Comparison of ENCODE assay signal across 11 mouse cellular contexts in the genomic region with DNA sequence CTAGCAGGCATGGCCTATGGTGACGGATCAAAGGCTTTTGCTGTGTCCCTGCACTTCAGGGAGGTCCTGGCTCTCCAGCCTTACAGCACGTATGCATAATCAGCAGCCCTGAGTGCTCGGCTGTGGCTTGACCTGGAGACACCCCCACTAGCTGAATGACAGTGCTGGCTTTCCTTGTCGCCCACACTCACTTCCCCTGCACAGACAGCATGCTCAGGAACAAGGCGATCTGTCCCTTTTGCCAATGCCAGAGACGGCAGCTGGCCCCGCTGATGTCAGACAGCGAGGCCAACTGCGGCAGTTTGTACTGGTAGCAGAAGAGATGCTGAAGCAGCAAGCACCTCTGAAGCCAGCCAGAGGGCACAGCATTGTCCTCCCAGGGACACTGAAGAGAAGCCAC. TPM values are rescaled to one million over a fixed set of nuclear protein-coding genes. Genes with fewer than 3 reads are reported as not detected.
DNase-seq lines count a peak whose midpoint lies in the region; ATAC-seq and TF ChIP-seq lines count a peak whose summit lies in the region.
"Had no signal": no experiment of that assay in that cellular context is flagged by ENCODE, and none has a peak within 500 bp of the region (broad histone marks: within the 10 kb centered on the region; RNA-seq: fewer than 3 reads in every experiment).

No protein-coding gene starts in this region.

- ATAC-seq in heart, embryonic 11.5 days (replicated peaks; ENCODE audit: insufficient number of reproducible peaks, low FRiP score, low TSS enrichment): no peak
- ATAC-seq in granulocyte monocyte progenitor cell, adult 5-6 weeks (replicated peaks; ENCODE audit: poor library complexity, severe bottlenecking): peak; percentile 56
- no peak for ATAC-seq in intestine, embryonic 15.5 days

- H3K9ac ChIP-seq in heart, embryonic 11.5 days (ENCODE audit: low read depth, low read length): no peak overlapping the region
- H3K9ac ChIP-seq in intestine, embryonic 15.5 days: no peak overlapping the region

- H3K4me1 ChIP-seq in heart, embryonic 11.5 days (ENCODE audit: control insufficient read depth, insufficient read depth, low read length): peaks cover 9% of the 10 kb centered on the region
- H3K4me1 ChIP-seq in intestine, embryonic 15.5 days (replicated peaks): peaks cover 9% of the 10 kb centered on the region
- peaks cover 9% of the 10 kb centered on the region for H3K4me1 ChIP-seq in kidney, adult 2 months (ENCODE audit: control insufficient read depth, insufficient read depth, low read length)

- H3K27ac ChIP-seq in heart, embryonic 11.5 days (ENCODE audit: low read depth, low read length): no peak overlapping the region
- no peak overlapping the region for H3K27ac ChIP-seq in left cerebral cortex, adult 2 months
- H3K27ac ChIP-seq in intestine, embryonic 15.5 days: no peak overlapping the region
- H3K27ac ChIP-seq in kidney, adult 2 months (ENCODE audit: insufficient read depth, low read depth, low read length): no peak overlapping the region

- no peaks in the 10 kb centered on the region for H3K9me3 ChIP-seq in heart, embryonic 11.5 days (replicated peaks; ENCODE audit: control insufficient read depth, low read length)
- H3K9me3 ChIP-seq in intestine, embryonic 15.5 days: no peaks in the 10 kb centered on the region

- peak overlapping the region; percentile 27 for H3K4me2 ChIP-seq in heart, embryonic 11.5 days
- no peak overlapping the region for H3K4me2 ChIP-seq in intestine, embryonic 15.5 days (replicated peaks)

- DNase-seq in heart, postnatal 36 days: no peak
- peak; percentile 74 for DNase-seq in cerebellum, adult 11 months
- peak; percentile 20 to 41 for DNase-seq in left cerebral cortex, adult 2 months (ENCODE audit: extremely low spot score in 1 of 2, low spot score in 2 of 2)
- no peak for DNase-seq in thymus, postnatal 0 days (ENCODE audit: low spot score)
- DNase-seq in kidney, adult 2 months: no peak
- DNase-seq: kidney, postnatal 10 days; lung, postnatal 10 days had no signal

- intact Hi-C loops in heart, postnatal 36 days (cut with DNase I): no loop called here
- intact Hi-C loops in left cerebral cortex, adult 2 months (cut with DNase I): no loop called here

- no peaks in the 10 kb centered on the region for H3K36me3 ChIP-seq in heart, embryonic 11.5 days (ENCODE audit: control insufficient read depth, insufficient read depth, low read length)
- H3K36me3 ChIP-seq in intestine, embryonic 15.5 days: no peaks in the 10 kb centered on the region
- no peaks in the 10 kb centered on the region for H3K36me3 ChIP-seq in kidney, adult 2 months (ENCODE audit: control insufficient read depth, insufficient read depth, low read length)

- WGBS in heart, embryonic 11.5 days (ENCODE audit: insufficient replicate concordance): 30% methylated on average over 9 of the region's 9 CpGs
- WGBS in intestine, embryonic 15.5 days: 56% methylated on average over 9 of the region's 9 CpGs
- 56% methylated on average over 9 of the region's 9 CpGs for WGBS in kidney, adult 2 months

- no peak for TF ChIP-seq CTCF in left cerebral cortex, adult 2 months (IDR thresholded peaks at IDR 0.05)
- no peak for TF ChIP-seq CTCF in kidney, adult 2 months (conservative IDR thresholded peaks at IDR 0.05; ENCODE audit: insufficient read depth, insufficient read length, low read depth, low read length)

- no peak overlapping the region for H3K4me3 ChIP-seq in heart, embryonic 11.5 days (ENCODE audit: low read depth, low read length)
- no peak overlapping the region for H3K4me3 ChIP-seq in left cerebral cortex, adult 2 months
- no peak overlapping the region for H3K4me3 ChIP-seq in intestine, embryonic 15.5 days (replicated peaks)
- H3K4me3 ChIP-seq in kidney, adult 2 months (ENCODE audit: insufficient read depth, low read depth, low read length): no peak overlapping the region

- TF ChIP-seq POLR2A in kidney, adult 2 months (IDR thresholded peaks at IDR 0.05; ENCODE audit: low read depth, low read length): no peak

- H3K27me3 ChIP-seq in heart, embryonic 11.5 days (ENCODE audit: control insufficient read depth, insufficient read depth, low read length): no peaks in the 10 kb centered on the region
- no peaks in the 10 kb centered on the region for H3K27me3 ChIP-seq in intestine, embryonic 15.5 days (replicated peaks)
- no peaks in the 10 kb centered on the region for H3K27me3 ChIP-seq in kidney, adult 2 months (replicated peaks; ENCODE audit: control insufficient read depth, insufficient read depth, low read length)

RNA-seq across cellular contexts. Expression of a gene that starts 12.1 kb away (rescaled TPM):
- polyA plus RNA-seq in heart, embryonic 11.5 days (2014; fragmentation: Nextera tagmentation; extraction: Ambion mirVana): 15.8 and 16.5 TPM in 2 replicates
- total RNA-seq in heart, postnatal 36 days (2021): 10 to 100 TPM; 19.7 to 20.3 TPM
- total RNA-seq in granulocyte monocyte progenitor cell, adult 5-6 weeks (2014; fragmentation: Nextera tagmentation): 11.2 and 11.4 TPM in 2 replicates
- total RNA-seq in granulocyte monocyte progenitor cell, adult 5-6 weeks (2017): 2.9 and 4.7 TPM in 2 replicates
- 10 to 100 TPM; 59.4 to 61.0 TPM for total RNA-seq in left cerebral cortex, adult 2 months (2021)
- 17.0 and 18.3 TPM in 2 replicates for polyA plus RNA-seq in thymus, postnatal 0 days (2015; fragmentation: Nextera tagmentation; extraction: Ambion mirVana)
- polyA plus RNA-seq in intestine, embryonic 15.5 days (2015; fragmentation: Nextera tagmentation; extraction: Ambion mirVana): 19.8 and 21.7 TPM in 2 replicates
- 11.2 and 11.7 TPM in 2 replicates for polyA plus RNA-seq in kidney, adult 2 months (2012; rRNA removed)

RNA-seq across cellular contexts. Expression of a gene that starts 46.7 kb away (rescaled TPM):
- polyA plus RNA-seq in heart, embryonic 11.5 days (2014; fragmentation: Nextera tagmentation; extraction: Ambion mirVana): 1,282 and 1,314 TPM in 2 replicates
- total RNA-seq in heart, postnatal 36 days (2021): 1,000 to 10,000 TPM; 1,342 to 1,403 TPM
- 630 and 670 TPM in 2 replicates for total RNA-seq in granulocyte monocyte progenitor cell, adult 5-6 weeks (2014; fragmentation: Nextera tagmentation)
- total RNA-seq in granulocyte monocyte progenitor cell, adult 5-6 weeks (2017): 410 and 442 TPM in 2 replicates
- 100 to 1,000 TPM; 328 to 341 TPM for total RNA-seq in left cerebral cortex, adult 2 months (2021)
- 879 and 927 TPM in 2 replicates for polyA plus RNA-seq in thymus, postnatal 0 days (2015; fragmentation: Nextera tagmentation; extraction: Ambion mirVana)
- polyA plus RNA-seq in intestine, embryonic 15.5 days (2015; fragmentation: Nextera tagmentation; extraction: Ambion mirVana): 924 and 941 TPM in 2 replicates
- 91.8 and 126 TPM in 2 replicates for polyA plus RNA-seq in kidney, adult 2 months (2012; rRNA removed)

RNA-seq across cellular contexts. Expression of a gene that starts 51.3 kb away (rescaled TPM):
- polyA plus RNA-seq in heart, embryonic 11.5 days (2014; fragmentation: Nextera tagmentation; extraction: Ambion mirVana): 0.23 and 0.31 TPM in 2 replicates
- under 1 TPM in 1 of 2 experiments, not detected in 1; 0.33 TPM for total RNA-seq in heart, postnatal 36 days (2021)
- not detected in 2 replicates for total RNA-seq in granulocyte monocyte progenitor cell, adult 5-6 weeks (2014; fragmentation: Nextera tagmentation)
- not detected in 2 replicates for total RNA-seq in granulocyte monocyte progenitor cell, adult 5-6 weeks (2017)
- total RNA-seq in left cerebral cortex, adult 2 months (2021): under 1 TPM; 0.56 to 0.57 TPM
- 0.12 and 0.16 TPM in 2 replicates for polyA plus RNA-seq in thymus, postnatal 0 days (2015; fragmentation: Nextera tagmentation; extraction: Ambion mirVana)
- polyA plus RNA-seq in intestine, embryonic 15.5 days (2015; fragmentation: Nextera tagmentation; extraction: Ambion mirVana): 0.46 TPM in 1 of 2 replicates, not detected in the other
- 0.07 TPM in 1 of 2 replicates, not detected in the other for polyA plus RNA-seq in kidney, adult 2 months (2012; rRNA removed)
- total RNA-seq: neutrophil, adult 5-6 weeks had no signal

Comparison
In these comparisons a context has a peak if more than half of its experiments do, and no peak if none do; other contexts are left out.
1. DNase-seq: peak in cerebellum, adult 11 months (single experiment) and left cerebral cortex, adult 2 months (2 of 2); none in heart, postnatal 36 days (0 of 2), thymus, postnatal 0 days (single experiment) and kidney, adult 2 months (single experiment).